In the genomic region with DNA sequence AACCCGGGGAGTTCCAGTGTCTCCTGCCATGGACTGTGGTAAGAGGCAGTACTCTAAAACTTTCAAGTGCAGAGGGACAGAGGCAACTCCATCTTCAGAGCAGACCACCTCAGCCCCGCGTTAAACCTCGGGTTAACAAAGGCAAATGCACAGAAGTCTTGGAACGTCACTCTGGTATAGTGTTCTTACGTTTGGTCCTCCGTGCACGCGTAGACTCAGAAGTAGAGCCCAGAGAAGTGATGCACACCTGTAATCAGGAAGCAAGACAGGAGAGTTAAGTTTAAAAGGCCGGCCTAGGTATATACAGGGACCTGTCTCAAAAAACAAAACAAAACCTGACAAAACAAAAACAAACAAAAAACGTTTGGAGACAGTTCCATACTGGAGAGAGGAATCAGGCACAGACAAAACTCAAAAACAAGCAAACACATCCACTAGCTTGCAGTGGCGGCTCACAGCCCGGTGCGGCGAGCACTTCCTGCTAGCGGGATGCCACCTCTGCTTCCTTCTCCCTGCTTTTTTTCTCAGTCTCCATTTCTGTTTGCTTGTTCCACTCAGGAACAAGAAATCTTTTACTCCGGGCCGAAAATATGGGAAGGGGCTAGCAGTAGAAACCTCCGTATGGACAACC, we compare ENCODE assay signal across 8 mouse cellular contexts. TPM values are rescaled to one million over a fixed set of nuclear protein-coding genes. Genes with fewer than 3 reads are reported as not detected.
A peak's percentile ranks its signal among the peaks of the same experiment; 100 is the strongest.
DNase-seq lines count a peak whose midpoint lies in the region; ATAC-seq and TF ChIP-seq lines count a peak whose summit lies in the region.

No protein-coding gene starts in this region.

- WGBS in heart, embryonic 13.5 days, result 11% methylated on average over 19 of the region's 19 CpGs
- 9% methylated on average over 19 of the region's 19 CpGs for WGBS in large intestine, adult 2 months
- WGBS in midbrain, embryonic 13.5 days, result 9% methylated on average over 19 of the region's 19 CpGs

- TF ChIP-seq POLR2A in testis, adult 2 months (IDR thresholded peaks at IDR 0.05; ENCODE audit: control insufficient read depth, low read depth, low read length), result no peak

- H3K36me3 ChIP-seq in testis, adult 2 months (ENCODE audit: control insufficient read depth, insufficient read depth, low read length), result no peaks in the 10 kb centered on the region
- peaks cover 48% of the 10 kb centered on the region for H3K36me3 ChIP-seq in heart, embryonic 13.5 days
- peaks cover 34% of the 10 kb centered on the region for H3K36me3 ChIP-seq in midbrain, embryonic 13.5 days

- TF ChIP-seq CTCF in testis, adult 2 months (IDR thresholded peaks at IDR 0.05; ENCODE audit: control insufficient read depth, insufficient read depth, insufficient replicate concordance, low read depth, low read length), result no peak

- H3K9ac ChIP-seq in heart, embryonic 13.5 days, result peak overlapping the region; percentile 80
- H3K9ac ChIP-seq in midbrain, embryonic 13.5 days (replicated peaks), result peak overlapping the region; percentile 42; the same call in 1 of the 2 replicates

- H3K4me2 ChIP-seq in heart, embryonic 13.5 days, result peak overlapping the region; percentile 70
- H3K4me2 ChIP-seq in midbrain, embryonic 13.5 days (replicated peaks), result peak overlapping the region; percentile 70

- H3K4me1 ChIP-seq in testis, adult 2 months (ENCODE audit: control insufficient read depth, insufficient read depth, low read length), result peaks cover 20% of the 10 kb centered on the region
- H3K4me1 ChIP-seq in heart, embryonic 13.5 days, result peaks cover 27% of the 10 kb centered on the region
- peaks cover 23% of the 10 kb centered on the region for H3K4me1 ChIP-seq in midbrain, embryonic 13.5 days (replicated peaks)

- H3K27me3 ChIP-seq in testis, adult 2 months (ENCODE audit: control insufficient read depth, insufficient read depth, low read length), result peaks cover 4% of the 10 kb centered on the region; the same call in 1 of the 2 replicates
- no peaks in the 10 kb centered on the region for H3K27me3 ChIP-seq in heart, embryonic 13.5 days (replicated peaks)
- H3K27me3 ChIP-seq in midbrain, embryonic 13.5 days, result no peaks in the 10 kb centered on the region

- peak overlapping the region; percentile 43 for H3K4me3 ChIP-seq in testis, adult 2 months (ENCODE audit: control insufficient read depth, low read depth, low read length)
- H3K4me3 ChIP-seq in heart, embryonic 13.5 days, result peak overlapping the region; percentile 74
- peak overlapping the region; percentile 50 for H3K4me3 ChIP-seq in midbrain, embryonic 13.5 days (replicated peaks)

- ATAC-seq in heart, embryonic 13.5 days (ENCODE audit: extremely low read depth, insufficient number of reproducible peaks, low FRiP score, low TSS enrichment), result no peak
- ATAC-seq in midbrain, embryonic 13.5 days, result no peak

- DNase-seq in testis, postnatal 10 days (ENCODE audit: low spot score), result no peak
- DNase-seq in embryo, embryonic 10 days (ENCODE audit: low spot score), result peak; percentile 54
- peak; percentile 24 for DNase-seq in large intestine, adult 2 months (ENCODE audit: low read depth, low spot score)
- DNase-seq in thymus, postnatal 36 days, result peak; percentile 42 to 48
- no peak for DNase-seq in ovary, postnatal 10 days (ENCODE audit: low spot score)

- no peak overlapping the region for H3K27ac ChIP-seq in testis, adult 2 months (ENCODE audit: control insufficient read depth, insufficient read depth, low read depth, low read length)
- peak overlapping the region; percentile 78 for H3K27ac ChIP-seq in heart, embryonic 13.5 days (replicated peaks)
- H3K27ac ChIP-seq in midbrain, embryonic 13.5 days, result peak overlapping the region; percentile 45

- peaks cover 25% of the 10 kb centered on the region for H3K9me3 ChIP-seq in heart, embryonic 13.5 days
- H3K9me3 ChIP-seq in midbrain, embryonic 13.5 days, result peaks cover 27% of the 10 kb centered on the region

RNA-seq across cellular contexts. Expression of a gene that starts 5.5 kb away (rescaled TPM):
- 18.0 and 19.8 TPM in 2 replicates for polyA plus RNA-seq in testis, adult 2 months (2012; rRNA removed)
- polyA plus RNA-seq in heart, embryonic 13.5 days (2015; fragmentation: Nextera tagmentation; extraction: Ambion mirVana), result 42.0 and 47.6 TPM in 2 replicates
- polyA plus RNA-seq in large intestine, adult 2 months (2012; rRNA removed), result 16.6 and 20.1 TPM in 2 replicates
- 73.2 and 77.3 TPM in 2 replicates for polyA plus RNA-seq in midbrain, embryonic 13.5 days (2015; fragmentation: Nextera tagmentation; extraction: Ambion mirVana)

RNA-seq across cellular contexts. Expression of a gene that starts 5.6 kb away (rescaled TPM):
- polyA plus RNA-seq in testis, adult 2 months (2012; rRNA removed), result 24.6 and 28.6 TPM in 2 replicates
- polyA plus RNA-seq in heart, embryonic 13.5 days (2015; fragmentation: Nextera tagmentation; extraction: Ambion mirVana), result 66.3 and 67.7 TPM in 2 replicates
- polyA plus RNA-seq in large intestine, adult 2 months (2012; rRNA removed), result 36.5 and 52.1 TPM in 2 replicates
- polyA plus RNA-seq in midbrain, embryonic 13.5 days (2015; fragmentation: Nextera tagmentation; extraction: Ambion mirVana), result 62.6 and 63.1 TPM in 2 replicates

RNA-seq across cellular contexts. Expression of a gene that starts 25.6 kb away (rescaled TPM):
- 1.9 and 4.1 TPM in 2 replicates for polyA plus RNA-seq in testis, adult 2 months (2012; rRNA removed)
- 15.1 and 15.8 TPM in 2 replicates for polyA plus RNA-seq in heart, embryonic 13.5 days (2015; fragmentation: Nextera tagmentation; extraction: Ambion mirVana)
- 64.2 and 84.7 TPM in 2 replicates for polyA plus RNA-seq in large intestine, adult 2 months (2012; rRNA removed)
- 6.0 and 6.2 TPM in 2 replicates for polyA plus RNA-seq in midbrain, embryonic 13.5 days (2015; fragmentation: Nextera tagmentation; extraction: Ambion mirVana)

Comparison
In these comparisons a context has a peak if more than half of its experiments do, and no peak if none do; other contexts are left out.
1. DNase-seq: peak in embryo, embryonic 10 days (single experiment), large intestine, adult 2 months (single experiment) and thymus, postnatal 36 days (2 of 2); none in testis, postnatal 10 days (single experiment) and ovary, postnatal 10 days (single experiment).
2. Peak in every context shown above with its lines, with median percentiles within 50 percentile points of each other: H3K4me3 ChIP-seq.